Mouse (Mus musculus) midbrain, postnatal 0 days (tissue): Measurements from ENCODE around the gene Adarb2. TPM values are rescaled to one million over a fixed set of nuclear protein-coding genes. Genes with fewer than 3 reads are reported as not detected.

Experiments used
- ATAC-seq: fragments of 200-750 bp; cut with Nextera tagmentation; 2 replicates; pipeline ENCODE4 v1.8.0; 2017; ENCODE audit warnings: moderate number of reproducible peaks, mild to moderate bottlenecking, moderate TSS enrichment, moderate library complexity; ENCODE audit not compliant: low FRiP score
- DNase-seq: peaks from one replicate; pipeline ENCODE4 v3.0.0-alpha.2; 2015; ENCODE audit warnings: low spot score
- H3K27ac ChIP-seq: fragments of 300-500 bp; sonication (generic); 2 replicates; pipeline ENCODE4 v1.5.1; 2014; ENCODE audit warnings: low read depth, mild to moderate bottlenecking, low read length, mixed read lengths
- H3K27me3 ChIP-seq: fragments of 300-500 bp; sonication (generic); 2 replicates; pipeline ENCODE4 v1.6.1; 2014; ENCODE audit warnings: low read length, control low read depth, mixed read lengths; ENCODE audit not compliant: insufficient read depth
- H3K36me3 ChIP-seq: fragments of 300-500 bp; sonication (generic); 2 replicates; pipeline ENCODE4 v1.6.1; 2014; ENCODE audit warnings: low read length, control low read depth, mixed read lengths; ENCODE audit not compliant: insufficient read depth
- H3K4me1 ChIP-seq: fragments of 300-500 bp; sonication (generic); 2 replicates; pipeline ENCODE4 v1.6.1; 2014; ENCODE audit warnings: mild to moderate bottlenecking, control low read depth, antibody characterized with exemption, low read length, mixed read lengths; ENCODE audit not compliant: insufficient read depth
- H3K4me2 ChIP-seq: fragments of 300-500 bp; sonication (generic); 2 replicates; pipeline ENCODE4 v1.6.1; 2014; ENCODE audit warnings: low read depth, mild to moderate bottlenecking, low read length, mixed read lengths; ENCODE audit not compliant: poor library complexity, severe bottlenecking
- H3K4me3 ChIP-seq: fragments of 300-500 bp; sonication (generic); 2 replicates; pipeline ENCODE4 v1.5.1; 2014; ENCODE audit warnings: low read depth, mild to moderate bottlenecking, low read length, moderate library complexity
- H3K9ac ChIP-seq: fragments of 300-500 bp; sonication (generic); replicated peaks from 2 replicates; pipeline ENCODE4 v1.6.1; 2014; ENCODE audit warnings: mild to moderate bottlenecking, low read length, moderate library complexity, mixed read lengths; ENCODE audit not compliant: poor library complexity, severe bottlenecking
- H3K9me3 ChIP-seq: fragments of 300-500 bp; sonication (generic); 2 replicates; pipeline ENCODE4 v1.6.1; 2016; ENCODE audit warnings: low read length, control low read depth
- CTCF ChIP-seq: IDR thresholded peaks from 2 replicates; pipeline ENCODE4 v1.5.1; 2016; ENCODE audit warnings: antibody characterized with exemption, mild to moderate bottlenecking
- WGBS: fragments of 180-500 bp; shearing (Covaris S2); extraction: QIAGEN DNeasy Blood & Tissue Kit; methylation state at CpG from one replicate; pipeline ENCODE4 v1.1.7; 2014; 5-methylcytosine and 5-hydroxymethylcytosine counted together
- polyA plus RNA-seq: library from polyadenylated mRNA; unstranded; fragments of >200 nt; fragmentation: Nextera tagmentation; extraction: Ambion mirVana; gene quantifications from 2 replicates; pipeline ENCODE4 v1.2.1, GENCODE M21; 2015
- total RNA-seq: library from RNA; depleted of rRNA; stranded (reverse); fragments of >200 nt; gene quantifications from 2 replicates; pipeline ENCODE4 v1.2.3, GENCODE M21; 2014

The Adarb2 gene
- total and polyA plus RNA-seq, 2 experiments from 2014 or later, result 16.9 to 36.3 TPM

- Histone ChIP-seq H3K36me3 (no peaks in the 10 kb centered on the region), H3K27ac (no peak overlapping the region), H3K4me3 (no peak overlapping the region), H3K4me2 (no peak overlapping the region), H3K4me1 (no peaks in the 10 kb centered on the region), H3K27me3 (no peaks in the 10 kb centered on the region), H3K9me3 (no peaks in the 10 kb centered on the region), H3K9ac (no peak overlapping the region)
- 64% methylated on average over 8 of the region's 8 CpGs for WGBS
- TF ChIP-seq CTCF, result no peak
- DNase-seq (peak; percentile 65), ATAC-seq (peak; percentile 44; the same call in 1 of the 2 replicates)
Measured at GRCm38 (mm10) chr13:8584257-8585005, 381.8 kb downstream of the Adarb2 start.

DNA sequence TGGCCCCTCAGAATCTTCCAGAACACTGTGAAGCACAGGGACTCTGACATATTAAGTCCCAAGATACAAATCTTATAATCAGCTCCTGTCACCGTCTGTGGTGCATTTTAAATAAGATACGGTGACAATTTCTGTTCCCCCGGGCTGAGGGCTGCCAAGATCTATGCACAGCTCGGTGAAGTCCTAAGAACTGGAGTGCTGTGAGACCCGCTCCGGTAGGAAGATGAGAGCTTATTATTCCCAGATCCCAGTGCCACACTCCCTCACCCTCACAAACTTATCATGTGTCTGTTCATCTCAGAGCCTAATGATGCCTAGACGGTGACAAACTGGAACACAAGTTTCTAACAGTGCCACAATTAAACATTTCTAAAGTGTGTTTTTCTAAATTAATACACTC is 384.8 kb downstream of the Adarb2 start:
- H3K27me3 ChIP-seq, result no peaks in the 10 kb centered on the region
- DNase-seq (no peak), ATAC-seq (peak; percentile 56; the same call in 1 of the 2 replicates)
- no peak overlapping the region for H3K4me2 ChIP-seq
- H3K27ac ChIP-seq, result no peak overlapping the region
- H3K36me3 ChIP-seq, result no peaks in the 10 kb centered on the region
- H3K9ac ChIP-seq, result no peak overlapping the region
- WGBS, result 70% methylated on average over 7 of the region's 7 CpGs
- no peaks in the 10 kb centered on the region for H3K9me3 ChIP-seq
- H3K4me1 ChIP-seq, result no peaks in the 10 kb centered on the region
- no peak for TF ChIP-seq CTCF
- no peak overlapping the region for H3K4me3 ChIP-seq

GRCm38 (mm10) chr13:8590460-8590859 is 387.8 kb downstream of the Adarb2 start:
- Histone ChIP-seq H3K4me2 (no peak overlapping the region), H3K27me3 (no peaks in the 10 kb centered on the region), H3K36me3 (no peaks in the 10 kb centered on the region), H3K4me1 (no peaks in the 10 kb centered on the region), H3K4me3 (no peak overlapping the region), H3K27ac (no peak overlapping the region), H3K9me3 (no peaks in the 10 kb centered on the region), H3K9ac (no peak overlapping the region)
- ATAC-seq (no peak), DNase-seq (no peak)
- 75% methylated on average over 3 of the region's 3 CpGs for WGBS
- TF ChIP-seq CTCF, result no peak

- no peaks in the 10 kb centered on the region for H3K4me1 ChIP-seq
- no peak for DNase-seq
- no peaks in the 10 kb centered on the region for H3K36me3 ChIP-seq
- H3K4me2 ChIP-seq, result no peak overlapping the region
- H3K27ac ChIP-seq, result no peak overlapping the region
- TF ChIP-seq CTCF, result no peak
- H3K9me3 ChIP-seq, result no peaks in the 10 kb centered on the region
- no peak for ATAC-seq
- H3K4me3 ChIP-seq, result no peak overlapping the region
- 78% methylated on average over 4 of the region's 4 CpGs for WGBS
- H3K9ac ChIP-seq, result no peak overlapping the region
- H3K27me3 ChIP-seq, result no peaks in the 10 kb centered on the region
Measured at GRCm38 (mm10) chr13:8596977-8597646, 394.4 kb downstream of the Adarb2 start.

GRCm38 (mm10) chr13:8597647-8598017 is 395.0 kb downstream of the Adarb2 start:
- no peaks in the 10 kb centered on the region for H3K4me1 ChIP-seq
- no peaks in the 10 kb centered on the region for H3K36me3 ChIP-seq
- no peak overlapping the region for H3K27ac ChIP-seq
- no peaks in the 10 kb centered on the region for H3K27me3 ChIP-seq
- no peak for TF ChIP-seq CTCF
- DNase-seq, result no peak
- H3K4me3 ChIP-seq, result no peak overlapping the region
- ATAC-seq, result no peak
- H3K4me2 ChIP-seq, result no peak overlapping the region
- 53% methylated on average over 6 of the region's 6 CpGs for WGBS
- H3K9ac ChIP-seq, result no peak overlapping the region
- H3K9me3 ChIP-seq, result no peaks in the 10 kb centered on the region

DNA sequence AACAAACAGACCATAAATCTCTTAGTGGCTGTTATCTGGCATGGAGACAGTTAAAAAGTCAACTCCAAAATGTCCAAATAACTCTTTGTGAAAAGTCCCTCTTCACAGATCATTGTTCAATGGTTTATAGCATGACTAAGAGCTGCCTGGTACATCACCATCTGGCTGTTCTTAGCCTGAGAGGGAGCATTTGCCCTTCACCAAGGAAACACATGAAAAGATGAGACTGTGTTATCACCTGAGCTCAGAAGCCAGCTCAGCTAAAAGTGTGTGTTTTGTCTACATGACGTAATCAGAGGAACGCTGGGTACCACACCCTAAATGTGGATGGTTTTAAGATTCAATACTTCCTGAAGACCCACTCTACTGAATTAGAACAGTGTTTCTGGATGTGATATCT is 403.0 kb downstream of the Adarb2 start:
- no peaks in the 10 kb centered on the region for H3K36me3 ChIP-seq
- H3K4me2 ChIP-seq, result no peak overlapping the region
- ATAC-seq (no peak), DNase-seq (no peak)
- H3K9me3 ChIP-seq, result no peaks in the 10 kb centered on the region
- H3K27ac ChIP-seq, result no peak overlapping the region
- no peak overlapping the region for H3K4me3 ChIP-seq
- no peak for TF ChIP-seq CTCF
- H3K27me3 ChIP-seq, result no peaks in the 10 kb centered on the region
- 89% methylated on average over 2 of the region's 2 CpGs for WGBS
- no peak overlapping the region for H3K9ac ChIP-seq
- 0 out of 2 replicates have a peak, but pooled peaks cover 3% of the 10 kb centered on the region for H3K4me1 ChIP-seq
